Mouse (Mus musculus) bone marrow macrophage, adult 2 months (primary cell): ENCODE measurements around the gene Sall1.

Experiments
- CTCF ChIP-seq: IDR thresholded peaks from 2 replicates; pipeline ENCODE4 v1.5.1; 2012; ENCODE audit warnings: low read depth, mild to moderate bottlenecking, low read length, moderate library complexity
- POLR2A ChIP-seq: IDR thresholded peaks from 2 replicates; pipeline ENCODE4 v1.6.1; 2012; ENCODE audit warnings: mild to moderate bottlenecking, low read depth, low read length, borderline replicate concordance

GRCm38 (mm10) chr8:89004041-89004440 is 39.9 kb downstream of the Sall1 start:
- TF ChIP-seq CTCF, result no peak
- TF ChIP-seq POLR2A, result no peak
